Mouse (Mus musculus) heart, postnatal 0 days (tissue): ENCODE data around the gene Tmem182.

Experiments
- CTCF ChIP-seq: IDR thresholded peaks from 2 replicates; pipeline ENCODE4 v1.5.1; 2016; ENCODE audit warnings: antibody characterized with exemption, control low read depth, low read depth
- EP300 ChIP-seq: IDR thresholded peaks from 2 replicates; pipeline ENCODE4 v1.6.1; 2016; ENCODE audit warnings: antibody characterized with exemption, low read depth

GRCm38 (mm10) chr1:40851286-40851685 lies 45.9 kb downstream of the Tmem182 start:
- no peak for TF ChIP-seq CTCF
- TF ChIP-seq EP300 = no peak
